Mouse (Mus musculus): ENCODE measurements around the gene Zkscan17. TPM values are rescaled to one million over a fixed set of nuclear protein-coding genes. Genes with fewer than 3 reads are reported as not detected.

Zkscan17 gene
- polyA plus RNA-seq, 1 experiment: not detected

DNA sequence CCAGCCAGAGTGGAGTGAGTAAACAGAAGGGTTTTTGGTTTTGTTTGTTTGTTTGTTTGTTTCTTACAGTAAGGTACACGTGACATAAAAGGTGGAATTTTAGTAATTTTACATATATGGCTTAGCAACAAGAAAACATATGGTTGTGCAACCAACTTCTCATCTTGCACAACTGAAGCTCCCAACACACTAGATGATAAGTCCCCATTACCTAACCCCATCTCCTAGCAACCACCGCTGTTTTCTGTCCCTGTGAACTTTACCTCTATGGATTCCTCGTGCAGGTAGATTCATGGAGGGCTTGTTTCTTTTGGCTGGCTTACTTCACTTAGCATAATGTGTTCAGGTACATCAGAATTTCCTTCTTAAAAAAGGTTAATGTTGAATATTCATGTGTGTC, 16.8 kb upstream of the Zkscan17 start:
- 92% methylated on average over 3 of the region's 3 CpGs for WGBS
- TF ChIP-seq CTCF (IDR thresholded peaks at IDR 0.05; ENCODE audit: insufficient read depth, low read depth, low read length): no peak
- H3K4me1 ChIP-seq (ENCODE audit: control insufficient read depth, insufficient read depth, low read length): peaks cover 3% of the 10 kb centered on the region
- H3K4me3 ChIP-seq (ENCODE audit: insufficient read depth, low read depth, low read length): no peak overlapping the region
- no peak overlapping the region for H3K27ac ChIP-seq (ENCODE audit: insufficient read depth, low read depth, low read length)

DNA sequence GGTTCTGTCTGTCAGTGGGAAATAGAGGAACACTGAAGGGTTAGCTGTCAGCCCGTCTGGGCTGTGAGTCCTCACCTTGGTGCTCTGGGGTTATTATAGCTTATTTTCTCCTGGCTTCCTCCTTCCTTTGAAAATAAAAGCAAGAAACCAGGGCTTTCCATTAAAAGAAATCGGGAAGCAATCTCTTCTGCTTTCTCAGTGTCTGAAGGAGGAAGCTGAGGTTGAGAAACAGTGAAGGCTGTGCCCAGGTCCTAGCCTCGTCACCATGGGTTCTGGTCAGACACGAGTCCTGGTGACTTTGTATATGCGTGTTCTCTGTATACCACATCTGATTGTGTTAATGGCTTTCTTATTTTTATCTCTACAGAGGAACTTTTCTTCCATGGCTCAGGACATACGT, 15.9 kb upstream of the Zkscan17 start:
- Histone ChIP-seq H3K27ac (ENCODE audit: insufficient read depth, low read depth, low read length) (no peak overlapping the region), H3K4me3 (ENCODE audit: insufficient read depth, low read depth, low read length) (no peak overlapping the region), H3K4me1 (ENCODE audit: control insufficient read depth, insufficient read depth, low read length) (peaks cover 5% of the 10 kb centered on the region)
- TF ChIP-seq CTCF (IDR thresholded peaks at IDR 0.05; ENCODE audit: insufficient read depth, low read depth, low read length) (no peak), POLR2A (IDR thresholded peaks at IDR 0.05; ENCODE audit: insufficient read depth, low read depth, low read length) (no peak)
- 83% methylated on average over 6 of the region's 6 CpGs for WGBS

DNA sequence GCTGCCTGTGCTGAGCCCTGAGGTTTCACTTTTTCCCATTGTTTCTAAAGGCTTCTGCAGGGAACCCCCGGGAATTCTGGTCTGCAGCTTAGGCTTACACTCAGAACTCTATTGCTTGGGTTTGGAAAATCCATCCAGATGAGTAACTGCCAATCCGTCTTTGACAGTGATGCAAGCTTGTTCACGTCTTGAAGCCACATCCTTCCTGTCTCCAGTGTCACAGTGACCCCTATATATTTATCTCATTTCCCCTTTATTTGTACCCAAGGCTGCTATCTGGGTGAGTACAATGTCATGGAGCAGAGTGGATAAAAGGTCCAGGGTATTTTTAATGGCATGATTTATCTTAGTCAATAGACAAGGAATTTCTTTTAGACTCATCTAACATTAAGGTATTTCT, 14.8 kb upstream of the Zkscan17 start, which contains the start of gene Nlrp3:
TSS of gene Nlrp3 (plus strand) at position 245 of the 400 bp plus-strand sequence.
- Histone ChIP-seq H3K4me3 (ENCODE audit: insufficient read depth, low read depth, low read length) (no peak within 1 kb of the TSS), H3K27ac (ENCODE audit: insufficient read depth, low read depth, low read length) (no peak within 1 kb of the TSS), H3K4me1 (ENCODE audit: control insufficient read depth, insufficient read depth, low read length) (peaks cover 5% of the 10 kb centered on the region)
- WGBS: 59% methylated on average over 3 of the region's 3 CpGs
- TF ChIP-seq POLR2A (IDR thresholded peaks at IDR 0.05; ENCODE audit: insufficient read depth, low read depth, low read length) (no peak), CTCF (IDR thresholded peaks at IDR 0.05; ENCODE audit: insufficient read depth, low read depth, low read length) (no peak)

DNA sequence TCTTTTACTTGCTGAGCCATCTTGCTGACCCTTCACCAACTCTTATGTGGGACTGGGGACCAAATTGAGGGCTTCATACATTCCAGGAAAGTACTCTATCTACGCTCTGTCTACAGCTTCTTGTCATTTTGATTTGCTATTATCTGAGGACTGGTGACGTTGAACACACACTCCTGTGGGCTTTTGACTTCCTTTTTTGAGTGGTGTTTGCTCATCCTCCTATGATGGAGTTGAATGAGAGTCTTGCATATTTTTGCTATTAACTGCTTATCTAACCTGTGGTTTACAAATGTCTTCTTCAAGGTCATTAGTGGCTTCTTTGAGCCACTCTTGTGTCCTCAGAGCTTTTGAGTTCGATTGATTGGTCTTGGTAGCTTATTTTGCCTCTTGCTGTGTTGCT, 13.6 kb upstream of the Zkscan17 start:
- 85% methylated on average over 3 of the region's 3 CpGs for WGBS
- H3K4me3 ChIP-seq (ENCODE audit: insufficient read depth, low read depth, low read length): no peak overlapping the region
- H3K4me1 ChIP-seq (ENCODE audit: control insufficient read depth, insufficient read depth, low read length): peaks cover 5% of the 10 kb centered on the region
- TF ChIP-seq CTCF (IDR thresholded peaks at IDR 0.05; ENCODE audit: insufficient read depth, low read depth, low read length) (no peak), POLR2A (IDR thresholded peaks at IDR 0.05; ENCODE audit: insufficient read depth, low read depth, low read length) (no peak)
- no peak overlapping the region for H3K27ac ChIP-seq (ENCODE audit: insufficient read depth, low read depth, low read length)

DNA sequence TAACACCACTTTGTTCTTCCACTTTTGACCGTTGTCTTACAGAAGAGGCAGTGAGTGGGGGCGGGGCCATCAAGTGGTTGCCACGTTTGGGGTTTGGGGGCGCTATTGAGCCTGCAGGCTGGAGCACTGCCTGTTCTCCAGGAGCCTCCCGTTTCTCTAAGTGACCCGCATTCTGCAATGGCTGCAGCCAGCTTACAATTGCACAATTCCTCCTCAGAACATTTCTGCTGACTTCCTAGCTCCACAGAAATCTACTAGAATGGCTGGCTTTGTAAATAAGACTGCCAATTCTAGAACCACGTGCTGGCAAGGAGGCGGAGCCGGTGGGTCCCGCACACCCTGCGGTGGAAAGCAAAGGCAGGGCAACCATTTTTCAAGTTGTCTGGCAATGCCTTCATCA, 11.8 kb upstream of the Zkscan17 start:
- Histone ChIP-seq H3K4me3 (ENCODE audit: insufficient read depth, low read depth, low read length) (no peak overlapping the region), H3K27ac (ENCODE audit: insufficient read depth, low read depth, low read length) (no peak overlapping the region), H3K4me1 (ENCODE audit: control insufficient read depth, insufficient read depth, low read length) (peaks cover 5% of the 10 kb centered on the region)
- TF ChIP-seq POLR2A (IDR thresholded peaks at IDR 0.05; ENCODE audit: insufficient read depth, low read depth, low read length) (no peak), CTCF (IDR thresholded peaks at IDR 0.05; ENCODE audit: insufficient read depth, low read depth, low read length) (no peak)
- WGBS: 18% methylated on average over 11 of the region's 11 CpGs

DNA sequence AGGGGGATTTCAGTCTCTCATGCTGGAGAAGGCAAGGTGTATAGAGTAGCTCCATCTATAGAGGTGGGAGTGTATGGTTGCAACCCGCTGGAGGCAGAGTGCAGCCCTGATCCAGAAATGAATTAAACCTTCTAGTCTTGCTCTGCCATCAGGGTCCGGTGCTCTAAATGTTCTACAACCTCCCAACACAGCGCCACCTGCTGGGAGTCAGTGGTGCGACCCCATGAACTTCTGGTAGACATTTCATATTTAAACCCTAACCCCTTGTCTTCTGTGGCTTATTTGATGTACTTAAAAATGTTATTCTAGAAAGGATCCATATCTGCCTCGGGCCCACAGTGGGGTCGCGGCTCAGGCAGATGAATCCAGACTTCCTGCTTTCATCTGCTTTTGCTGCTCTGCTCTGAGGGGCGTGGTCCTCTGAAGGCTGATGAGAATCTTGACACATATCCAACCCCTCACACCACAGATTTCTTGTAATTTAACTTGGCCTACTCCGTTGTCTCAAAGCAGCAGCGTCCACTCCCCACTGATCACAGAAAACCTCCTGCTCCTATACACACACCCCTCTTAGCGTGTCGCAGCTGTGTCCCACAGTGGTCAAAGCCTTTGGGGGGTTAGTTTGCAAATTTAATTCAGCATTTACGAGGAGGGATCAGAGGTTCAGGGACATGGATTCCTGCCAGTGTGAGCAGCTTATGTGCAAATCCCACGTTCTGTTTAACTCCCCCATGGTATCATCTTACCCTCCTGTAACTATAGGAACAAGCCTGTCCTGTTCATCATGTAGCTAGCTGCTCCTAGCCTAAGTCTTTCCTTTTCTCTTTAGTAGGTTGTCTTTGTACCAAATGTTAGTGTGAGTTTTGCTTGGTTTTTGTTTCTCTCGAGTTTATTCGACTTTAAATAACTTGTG, 10.9 kb upstream of the Zkscan17 start:
- H3K4me3 ChIP-seq (ENCODE audit: insufficient read depth, low read depth, low read length): no peak overlapping the region
- TF ChIP-seq POLR2A (IDR thresholded peaks at IDR 0.05; ENCODE audit: insufficient read depth, low read depth, low read length): no peak
- TF ChIP-seq CTCF (IDR thresholded peaks at IDR 0.05; ENCODE audit: insufficient read depth, low read depth, low read length): 0 out of 2 replicates have a peak, but pooled peaks have one; percentile 9
- H3K4me1 ChIP-seq (ENCODE audit: control insufficient read depth, insufficient read depth, low read length): peaks cover 5% of the 10 kb centered on the region
- H3K27ac ChIP-seq (ENCODE audit: insufficient read depth, low read depth, low read length): no peak overlapping the region
- 59% methylated on average over 16 of the region's 16 CpGs for WGBS

DNA sequence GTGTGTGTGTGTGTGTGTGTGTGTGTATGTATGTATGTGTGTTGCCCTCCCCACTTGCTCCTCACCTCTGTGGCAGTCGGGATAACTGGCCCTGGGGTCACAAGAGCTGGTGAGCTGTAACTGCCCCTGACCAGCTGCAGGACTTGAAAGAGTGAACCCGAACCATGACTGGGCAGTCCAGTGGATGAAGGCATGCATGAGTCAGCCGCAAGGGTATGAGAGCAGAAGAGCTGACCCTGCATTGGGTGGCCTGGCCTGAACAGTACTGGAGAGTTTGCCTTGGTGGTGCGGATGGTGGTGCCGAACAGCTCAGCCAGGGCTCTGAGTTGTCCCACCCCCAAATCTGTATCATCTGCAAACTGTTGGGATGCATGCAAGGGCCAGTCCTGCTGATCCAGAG, 5.0 kb upstream of the Zkscan17 start:
- Histone ChIP-seq H3K27ac (ENCODE audit: insufficient read depth, low read depth, low read length) (no peak overlapping the region), H3K4me3 (ENCODE audit: insufficient read depth, low read depth, low read length) (no peak overlapping the region), H3K4me1 (ENCODE audit: control insufficient read depth, insufficient read depth, low read length) (no peaks in the 10 kb centered on the region)
- TF ChIP-seq POLR2A (IDR thresholded peaks at IDR 0.05; ENCODE audit: insufficient read depth, low read depth, low read length): no peak
- TF ChIP-seq CTCF (IDR thresholded peaks at IDR 0.05; ENCODE audit: insufficient read depth, low read depth, low read length): no peak
- 84% methylated on average over 5 of the region's 5 CpGs for WGBS

DNA sequence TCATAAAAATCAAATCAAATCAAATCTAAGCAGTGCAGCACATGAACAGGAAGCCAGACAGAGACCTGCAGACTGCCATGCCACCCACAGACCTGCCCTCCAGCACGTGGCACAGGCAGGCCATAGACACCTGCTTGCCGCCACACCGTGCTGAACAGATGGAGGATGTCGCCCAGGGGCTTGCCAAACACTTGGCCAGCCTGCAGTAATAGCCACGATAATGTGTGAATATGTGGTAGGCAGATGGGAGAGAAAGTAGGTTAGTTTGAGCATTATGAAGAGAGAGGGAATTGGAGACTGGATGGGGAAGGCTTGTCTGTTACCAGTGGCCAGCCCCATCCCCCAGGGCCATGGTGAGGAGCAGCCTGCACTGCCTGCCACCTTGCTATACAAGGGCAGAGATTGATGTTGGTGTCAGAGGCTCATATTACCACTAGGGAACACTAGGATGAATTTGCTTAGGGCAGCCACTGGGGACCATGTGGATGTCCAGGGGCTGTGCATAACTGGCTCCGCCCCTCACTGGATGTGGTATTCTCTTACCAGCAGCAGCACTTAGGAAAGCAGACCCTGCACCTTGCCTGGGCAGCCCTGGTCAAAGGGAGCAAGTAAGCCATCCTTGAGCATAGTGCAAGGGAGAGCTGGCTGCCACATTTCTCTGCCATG, 4.5 kb upstream of the Zkscan17 start:
- TF ChIP-seq CTCF (IDR thresholded peaks at IDR 0.05; ENCODE audit: insufficient read depth, low read depth, low read length) (no peak), POLR2A (IDR thresholded peaks at IDR 0.05; ENCODE audit: insufficient read depth, low read depth, low read length) (no peak)
- no peaks in the 10 kb centered on the region for H3K4me1 ChIP-seq (ENCODE audit: control insufficient read depth, insufficient read depth, low read length)
- 82% methylated on average over 6 of the region's 6 CpGs for WGBS

DNA sequence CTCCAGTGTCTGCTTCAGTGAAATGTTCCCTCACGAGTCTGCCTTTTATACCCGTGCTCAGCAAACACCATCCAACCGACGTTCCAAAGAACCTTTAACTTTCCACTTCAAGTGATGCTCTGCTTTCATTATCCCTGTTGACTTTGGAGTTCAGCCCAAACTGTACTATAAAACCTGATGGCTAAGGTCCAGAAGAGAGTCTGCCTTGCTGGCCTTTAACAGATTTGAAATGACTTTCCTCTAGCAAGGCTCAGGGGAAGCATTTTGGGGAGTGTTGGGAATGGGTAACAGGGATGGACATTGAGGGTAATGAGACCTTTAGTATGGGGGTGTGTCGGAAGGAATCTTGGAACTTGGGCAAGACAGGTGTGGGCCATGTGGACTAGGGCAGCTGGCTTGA, 3.7 kb upstream of the Zkscan17 start:
- WGBS: 72% methylated on average over 5 of the region's 5 CpGs
- H3K4me1 ChIP-seq (ENCODE audit: control insufficient read depth, insufficient read depth, low read length): no peaks in the 10 kb centered on the region
- TF ChIP-seq CTCF (IDR thresholded peaks at IDR 0.05; ENCODE audit: insufficient read depth, low read depth, low read length): no peak
- no peak for TF ChIP-seq POLR2A (IDR thresholded peaks at IDR 0.05; ENCODE audit: insufficient read depth, low read depth, low read length)
- H3K4me3 ChIP-seq (ENCODE audit: insufficient read depth, low read depth, low read length): no peak overlapping the region
- no peak overlapping the region for H3K27ac ChIP-seq (ENCODE audit: insufficient read depth, low read depth, low read length)

More for the DNA sequence above, 4.5 kb upstream of the Zkscan17 start:
- no peak overlapping the region for H3K4me3 ChIP-seq (ENCODE audit: insufficient read depth, low read depth, low read length)
- H3K27ac ChIP-seq (ENCODE audit: insufficient read depth, low read depth, low read length): no peak overlapping the region
